Mouse (Mus musculus) frontal cortex, postnatal 10 days (tissue): ENCODE data around the gene Usp7.

Experiments used
- DNase-seq, 2 experiments: peaks; one replicate each; pipeline ENCODE4 v3.0.0; 2022; ENCODE audit warnings: low spot score in 2 of 2, mixed read lengths in 1 of 2

Usp7 gene

DNA sequence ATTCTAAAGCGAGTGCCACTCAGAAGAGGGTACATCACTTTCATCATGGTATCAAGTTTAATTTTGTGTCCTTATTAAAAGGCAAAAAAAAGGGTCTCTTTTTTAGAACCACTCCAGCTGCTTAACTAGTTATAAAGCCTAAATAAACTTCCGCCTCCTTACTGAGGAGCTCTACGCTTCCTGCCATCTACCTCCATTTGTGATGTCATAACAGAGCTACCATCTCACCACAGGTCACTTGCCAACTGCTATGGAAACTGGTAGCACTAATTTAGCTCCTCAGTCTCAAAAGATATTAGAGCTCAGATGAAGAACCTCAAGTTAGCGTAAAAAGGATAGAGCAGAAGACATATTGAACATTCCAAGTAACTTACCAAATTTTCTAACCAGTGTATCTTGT, 71.7 kb downstream of the Usp7 start:
- no peak for DNase-seq

DNA sequence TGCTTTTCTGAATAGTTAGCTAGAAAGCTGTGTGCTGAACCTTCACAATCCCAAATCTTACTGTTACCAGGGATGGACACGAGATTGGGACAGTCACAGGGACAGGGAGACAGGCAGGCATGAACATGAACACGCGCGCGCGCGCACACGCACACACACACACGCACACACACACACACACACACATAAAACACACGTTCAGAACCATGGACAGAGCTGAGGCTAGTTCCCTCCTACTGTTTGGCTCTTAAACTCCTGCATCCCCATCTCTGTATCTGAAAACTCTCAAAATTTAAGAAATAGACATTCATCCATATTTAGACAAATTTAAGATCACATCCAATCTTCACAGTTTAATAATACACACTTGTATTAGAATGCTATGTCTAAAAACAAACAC, 74.4 kb downstream of the Usp7 start:
- no peak for DNase-seq

DNA sequence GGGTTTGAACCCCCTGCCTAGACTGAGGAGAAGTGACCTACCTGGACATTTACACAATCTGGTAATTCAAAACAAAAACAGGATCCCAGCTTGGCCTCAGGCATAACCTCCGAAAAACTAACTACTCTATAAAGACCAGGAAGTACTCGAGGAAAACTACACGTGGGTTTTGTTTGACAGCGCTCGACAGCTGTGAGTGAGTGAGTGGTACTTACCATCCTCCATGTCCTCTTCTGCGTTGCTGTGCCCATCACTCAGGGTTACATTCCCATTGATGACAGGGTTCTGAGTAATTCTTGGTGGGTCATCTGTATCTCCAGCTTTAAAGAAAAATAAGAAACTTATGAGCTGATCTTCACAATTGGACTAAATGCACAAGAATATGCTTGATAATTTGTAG, 75.8 kb downstream of the Usp7 start:
- no peak for DNase-seq

DNA sequence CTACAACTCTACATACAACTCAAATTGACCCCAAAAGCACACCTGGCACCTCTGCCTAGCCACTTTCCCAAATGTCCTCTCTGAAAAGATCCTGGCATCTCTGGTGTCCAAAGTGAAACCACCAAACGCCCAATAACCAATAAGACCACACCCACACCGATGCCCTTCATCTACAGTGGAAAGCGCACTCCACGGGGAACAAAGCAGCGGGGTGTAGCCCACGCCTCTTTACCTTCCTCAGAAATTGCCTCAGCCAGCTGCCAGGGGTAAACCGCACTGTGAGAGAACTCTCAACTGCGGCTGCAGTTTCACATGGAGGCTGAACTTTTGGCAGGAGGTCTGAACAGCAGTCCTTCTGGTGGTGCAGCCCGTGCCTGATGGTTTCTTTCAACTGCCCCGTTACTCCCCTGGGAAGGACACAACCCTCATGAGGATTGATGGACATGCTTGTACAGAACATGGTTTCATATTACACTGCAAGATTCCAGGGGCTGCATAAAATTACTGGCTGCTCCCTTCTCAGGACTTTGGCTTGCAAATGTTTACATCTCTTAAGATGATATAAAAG, 76.5 kb downstream of the Usp7 start:
- DNase-seq = no peak

- no peak for DNase-seq
Measured at GRCm38 (mm10) chr16:8714851-8715250, 77.3 kb downstream of the Usp7 start.

DNA sequence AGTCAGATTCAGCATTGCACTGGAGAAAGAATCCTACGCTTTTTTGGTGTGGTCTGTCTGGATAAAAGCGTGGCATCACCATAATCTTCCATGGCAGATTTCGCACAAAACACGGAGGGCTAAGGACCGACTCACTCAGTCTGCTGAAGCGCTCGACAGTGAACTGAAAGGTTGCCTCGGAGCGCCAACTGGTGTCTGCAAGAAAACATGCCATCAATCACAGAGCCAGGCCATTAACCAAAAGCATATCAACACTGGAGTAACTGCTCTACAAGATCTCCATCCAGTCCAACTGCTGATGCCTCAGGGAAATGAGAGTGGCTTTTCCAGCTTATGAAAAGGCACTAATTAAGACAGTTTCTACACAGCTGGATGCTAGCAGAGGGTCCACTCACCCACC, 80.1 kb downstream of the Usp7 start:
- no peak for DNase-seq

GRCm38 (mm10) chr16:8700586-8700985, 91.5 kb downstream of the Usp7 start:
- DNase-seq = no peak

DNA sequence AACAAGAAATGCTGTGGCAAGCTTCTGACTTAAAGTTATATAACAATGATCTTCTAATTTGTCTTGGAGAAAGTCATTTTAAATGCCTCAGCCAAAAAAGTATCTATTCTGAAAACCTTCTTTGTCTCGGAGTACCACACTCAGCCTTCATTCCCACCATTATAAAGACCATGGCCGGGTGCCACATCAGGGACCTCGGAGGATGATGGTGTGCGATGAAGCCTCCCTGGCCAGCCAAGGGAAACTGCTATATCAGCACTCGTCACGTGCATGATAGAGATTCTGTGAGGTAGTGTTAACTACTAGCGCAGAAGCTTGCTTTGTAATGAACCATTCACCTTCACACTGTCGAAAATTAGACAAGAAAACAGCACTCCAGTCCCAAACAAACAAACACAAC, 92.6 kb downstream of the Usp7 start:
- no peak for DNase-seq

DNA sequence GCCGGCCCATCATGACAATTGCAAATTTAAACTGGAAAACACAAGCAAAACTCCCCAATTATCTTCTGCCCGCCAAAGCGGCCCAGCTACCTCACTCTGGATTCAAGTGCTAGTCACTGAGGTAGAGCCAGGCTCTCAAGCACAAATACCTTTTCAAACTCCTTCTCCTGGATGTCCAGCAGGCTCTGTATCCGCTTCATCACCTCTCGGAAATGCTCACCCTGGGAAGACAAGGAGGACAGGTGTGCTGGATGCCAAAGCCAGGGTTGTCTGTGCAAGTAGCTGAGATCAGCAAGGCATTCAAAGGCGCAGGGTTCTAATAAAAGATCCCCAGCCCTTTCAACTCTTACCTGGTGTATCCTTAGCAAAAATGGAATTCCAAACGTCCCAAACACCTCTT, 100.9 kb downstream of the Usp7 start:
- no peak for DNase-seq

DNA sequence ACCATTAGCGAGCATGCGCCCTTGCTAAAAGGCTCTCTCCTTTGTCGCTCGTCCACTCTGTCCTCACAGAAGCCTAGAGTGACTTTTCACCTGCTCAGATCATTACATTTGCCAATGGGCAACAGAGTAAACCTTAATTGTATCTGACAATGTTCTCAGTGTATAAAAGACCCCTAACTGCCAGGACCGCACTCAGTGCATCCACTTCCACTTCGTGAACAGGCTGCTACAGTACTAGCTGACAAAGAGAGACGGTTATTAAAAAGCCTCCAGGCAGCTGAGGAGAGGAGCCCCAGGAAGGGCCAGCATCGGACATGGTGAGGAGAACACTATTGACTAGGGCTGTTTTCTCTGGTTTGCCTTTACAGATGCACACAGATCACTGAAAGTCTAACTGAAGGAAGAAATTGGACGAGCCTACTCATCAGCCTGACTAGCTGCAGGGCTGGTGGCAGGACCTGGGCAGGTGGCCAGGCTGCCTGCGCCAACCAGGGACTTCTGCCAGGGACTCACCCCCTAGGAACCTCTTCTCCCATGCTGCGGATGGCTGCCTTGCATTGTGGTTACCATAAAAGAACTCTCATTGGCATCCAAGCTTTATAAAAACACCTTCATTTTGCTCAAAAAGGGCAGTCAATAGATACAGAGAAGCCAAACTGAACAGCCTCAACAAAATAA, 102.0 kb downstream of the Usp7 start:
- peak in 1 of 2 experiments; percentile 48 for DNase-seq

DNA sequence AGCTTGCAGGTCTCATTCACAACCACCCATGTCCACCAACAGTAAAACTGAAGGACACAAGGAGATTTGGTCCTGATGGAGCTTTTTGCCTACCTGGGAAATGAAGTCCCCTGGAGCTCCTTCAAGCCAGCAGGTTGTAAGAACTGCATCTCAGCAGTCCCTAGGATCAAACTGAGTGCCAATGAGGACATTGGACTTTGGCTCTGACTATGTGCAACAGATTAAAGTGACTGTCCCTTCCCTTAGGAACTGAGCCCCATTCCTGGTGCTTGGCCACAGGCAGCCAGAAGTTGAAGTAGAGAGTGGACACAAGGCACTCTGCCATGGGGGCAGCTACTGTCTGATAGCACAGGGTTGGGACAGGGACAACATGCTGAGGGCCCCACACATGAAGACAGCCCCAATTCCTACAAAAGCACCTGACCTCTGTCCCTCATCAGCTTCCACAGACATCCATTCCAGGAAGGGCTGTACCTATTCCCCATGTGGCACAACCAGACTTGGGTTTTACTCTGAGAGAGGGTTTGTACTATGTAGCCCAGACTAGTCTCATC, 104.5 kb downstream of the Usp7 start:
- no peak for DNase-seq

- DNase-seq = no peak
Measured at GRCm38 (mm10) chr16:8686871-8687535, 105.1 kb downstream of the Usp7 start.

DNA sequence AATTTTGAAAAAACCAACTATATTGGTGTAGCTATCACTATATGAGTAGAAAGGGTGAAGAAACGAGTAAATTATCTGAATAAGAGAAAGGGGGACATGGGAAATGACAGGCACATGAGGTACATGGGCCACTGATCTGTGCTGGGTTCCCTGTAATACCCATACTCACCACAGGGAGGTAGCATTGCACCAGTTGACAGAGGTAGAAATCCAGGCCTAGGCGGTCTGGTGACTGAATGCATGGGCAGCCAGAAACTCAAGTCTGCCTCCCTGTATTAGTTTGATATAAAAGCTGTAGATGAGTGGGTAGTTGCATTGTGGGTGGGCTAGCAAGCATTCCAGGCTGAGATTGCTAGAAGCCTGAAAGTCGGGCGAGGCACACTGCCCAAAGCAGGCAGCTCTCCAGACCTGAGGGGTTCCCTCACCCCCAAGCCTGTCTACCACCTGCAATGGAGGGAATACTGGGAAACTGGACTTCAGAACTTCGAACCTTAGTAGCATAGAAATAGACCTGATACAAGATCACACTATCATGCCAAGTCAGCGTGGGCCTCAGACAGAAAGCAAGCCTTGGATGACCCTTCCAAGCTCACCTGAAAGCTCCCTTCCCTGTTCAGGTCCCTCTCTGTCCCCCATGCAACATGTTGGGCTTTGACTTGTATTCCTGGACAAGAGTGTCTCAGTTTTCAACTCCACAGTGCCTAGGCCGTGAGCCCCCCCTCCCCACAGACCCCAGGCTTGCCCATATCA, 105.8 kb downstream of the Usp7 start:
- DNase-seq = peak; percentile 65 to 75

GRCm38 (mm10) chr16:8685087-8685486, 107.0 kb downstream of the Usp7 start:
- no peak for DNase-seq

DNA sequence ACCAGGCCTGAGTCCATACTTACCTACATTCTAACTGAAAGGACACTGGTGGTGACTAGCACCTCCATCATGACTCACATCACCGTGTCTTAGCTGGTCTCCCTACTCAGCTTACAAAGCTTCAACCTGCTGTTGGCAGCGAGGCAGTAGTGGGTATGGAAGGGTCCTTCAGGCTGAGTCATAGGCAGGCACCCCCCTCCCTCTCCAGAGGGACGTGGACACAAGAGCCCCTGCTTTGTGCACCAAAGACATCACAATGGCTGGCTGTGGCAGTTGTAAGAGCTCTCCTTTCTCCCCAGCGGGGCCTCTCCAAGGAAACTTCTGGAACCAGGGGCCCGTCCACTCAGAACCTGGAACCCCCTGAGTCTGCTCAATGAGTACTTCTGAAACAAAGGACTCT, 111.6 kb downstream of the Usp7 start, which contains the start of gene Gm5767:
Gene Gm5767, plus strand, starts transcription at position 301 of the 400 bp plus-strand sequence.
- DNase-seq = no peak

DNA sequence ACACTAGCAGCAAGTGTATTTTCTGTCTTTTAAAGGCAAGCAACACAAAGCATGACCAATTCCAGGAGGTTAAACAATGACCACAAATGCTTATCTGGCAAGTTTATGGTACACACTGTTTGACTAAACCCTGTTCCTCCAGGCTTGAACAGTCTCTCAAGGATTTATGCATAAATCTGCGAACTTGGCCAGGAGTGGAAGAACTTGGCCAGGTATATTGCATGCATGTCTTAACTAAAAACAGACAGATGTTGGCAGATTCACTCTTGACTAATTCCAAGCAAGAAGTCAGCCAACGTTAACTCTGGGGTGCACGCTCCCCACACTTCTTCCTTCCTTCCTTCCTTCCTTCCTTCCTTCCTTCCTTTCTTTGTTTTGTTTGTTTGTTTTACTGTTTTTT, 112.3 kb downstream of the Usp7 start:
- DNase-seq = no peak

- DNase-seq = no peak
Measured at GRCm38 (mm10) chr16:8678676-8679075, 113.4 kb downstream of the Usp7 start.

- no peak for DNase-seq
Measured at GRCm38 (mm10) chr16:8678035-8678434, 114.1 kb downstream of the Usp7 start.

- peak in 1 of 2 experiments; percentile 39 for DNase-seq
Measured at GRCm38 (mm10) chr16:8676800-8677199, 115.3 kb downstream of the Usp7 start.

- no peak for DNase-seq
Measured at GRCm38 (mm10) chr16:8676228-8676627, 115.9 kb downstream of the Usp7 start.

GRCm38 (mm10) chr16:8675559-8675958, 116.5 kb downstream of the Usp7 start:
- no peak for DNase-seq

DNA sequence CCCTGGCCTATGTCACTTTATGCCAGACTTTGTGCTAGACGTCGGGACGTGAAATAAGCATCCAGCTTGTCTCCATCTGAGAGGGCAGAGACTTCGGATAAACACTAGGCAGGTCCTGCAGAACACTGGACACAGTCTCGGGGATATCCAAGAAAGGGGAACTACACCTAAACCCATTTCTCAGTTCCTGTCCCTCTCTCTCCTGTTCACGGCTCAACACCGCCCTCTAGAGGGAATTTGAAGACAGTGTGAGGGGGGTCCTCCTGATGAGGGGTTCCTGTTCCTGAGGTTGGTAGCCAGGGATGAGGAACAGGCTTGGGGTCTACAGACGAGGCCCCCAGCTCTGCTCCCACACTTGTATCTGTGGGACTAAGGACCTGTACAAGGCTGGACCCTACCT, 117.9 kb downstream of the Usp7 start:
- peak in 1 of 2 experiments; percentile 40 for DNase-seq
